ENCODE assay signal across 23 mouse cellular contexts in genomic region chr3:122810090-122810863, GRCm38 (mm10).
DNase-seq lines count a peak whose midpoint lies in the region; ATAC-seq and TF ChIP-seq lines count a peak whose summit lies in the region.
"Had no signal": no experiment of that assay in that cellular context is flagged by ENCODE, and none has a peak within 500 bp of the region (broad histone marks: within the 10 kb centered on the region; RNA-seq: fewer than 3 reads in every experiment).

No protein-coding gene starts in this region.

- H3K27ac ChIP-seq in layer of hippocampus, adult 2 months, result 0 out of 2 replicates have a peak overlapping the region, but pooled peaks have one; percentile 36
- H3K27ac ChIP-seq: embryonic facial prominence, embryonic 10.5 days; heart, adult 2 months; heart, embryonic 15.5 days; hindbrain, embryonic 10.5 days; hindbrain, embryonic 14.5 days; intestine, embryonic 15.5 days had no signal

- no peak for TF ChIP-seq CTCF in layer of hippocampus, adult 2 months (conservative IDR thresholded peaks at IDR 0.05)

- no peak overlapping the region for H3K4me3 ChIP-seq in layer of hippocampus, adult 2 months
- H3K4me3 ChIP-seq: embryonic facial prominence, embryonic 10.5 days; heart, adult 2 months; heart, embryonic 15.5 days; hindbrain, embryonic 10.5 days; intestine, embryonic 15.5 days had no signal

- no peak for DNase-seq in layer of hippocampus, adult 2 months (ENCODE audit: low spot score in 2 of 2)
- DNase-seq in layer of hippocampus, postnatal 25 days (ENCODE audit: extremely low spot score in 1 of 2, low spot score in 1 of 2), result no peak
- peak; percentile 25 for DNase-seq in MEL-GATA-1-ER (ENCODE audit: extremely low read depth, low read depth)
- DNase-seq in kidney, postnatal 4 days, result no peak
- DNase-seq in kidney, adult 11 months, result no peak
- no peak for DNase-seq in spleen, postnatal 36 days (ENCODE audit: low spot score in 2 of 2)
- DNase-seq in heart, adult 18-20 months, result no peak
- DNase-seq: adrenal gland, adult 8-10 months; B cell, adult 2 months; cerebellum, adult 11-12 months; cerebellum, adult 9-10 months; cerebellum, postnatal 36 days; gastrocnemius, postnatal 36 days; heart, adult 2 months; heart, postnatal 14 days had no signal

- peak; percentile 91 to 98 for ATAC-seq in hematopoietic stem cell, adult 5-6 weeks (replicated peaks in 1 of 2; ENCODE audit: insufficient read depth in 1 of 2, low FRiP score in 2 of 2, low TSS enrichment in 1 of 2, low read depth in 1 of 2, poor library complexity in 2 of 2, severe bottlenecking in 2 of 2)
- ATAC-seq: CD4-positive, CD25-positive, alpha-beta regulatory T cell, adult 4 months; forebrain, embryonic 14.5 days; intestine, embryonic 15.5 days had no signal
